9 mouse cellular contexts compared by ENCODE assay signal in the genomic region with DNA sequence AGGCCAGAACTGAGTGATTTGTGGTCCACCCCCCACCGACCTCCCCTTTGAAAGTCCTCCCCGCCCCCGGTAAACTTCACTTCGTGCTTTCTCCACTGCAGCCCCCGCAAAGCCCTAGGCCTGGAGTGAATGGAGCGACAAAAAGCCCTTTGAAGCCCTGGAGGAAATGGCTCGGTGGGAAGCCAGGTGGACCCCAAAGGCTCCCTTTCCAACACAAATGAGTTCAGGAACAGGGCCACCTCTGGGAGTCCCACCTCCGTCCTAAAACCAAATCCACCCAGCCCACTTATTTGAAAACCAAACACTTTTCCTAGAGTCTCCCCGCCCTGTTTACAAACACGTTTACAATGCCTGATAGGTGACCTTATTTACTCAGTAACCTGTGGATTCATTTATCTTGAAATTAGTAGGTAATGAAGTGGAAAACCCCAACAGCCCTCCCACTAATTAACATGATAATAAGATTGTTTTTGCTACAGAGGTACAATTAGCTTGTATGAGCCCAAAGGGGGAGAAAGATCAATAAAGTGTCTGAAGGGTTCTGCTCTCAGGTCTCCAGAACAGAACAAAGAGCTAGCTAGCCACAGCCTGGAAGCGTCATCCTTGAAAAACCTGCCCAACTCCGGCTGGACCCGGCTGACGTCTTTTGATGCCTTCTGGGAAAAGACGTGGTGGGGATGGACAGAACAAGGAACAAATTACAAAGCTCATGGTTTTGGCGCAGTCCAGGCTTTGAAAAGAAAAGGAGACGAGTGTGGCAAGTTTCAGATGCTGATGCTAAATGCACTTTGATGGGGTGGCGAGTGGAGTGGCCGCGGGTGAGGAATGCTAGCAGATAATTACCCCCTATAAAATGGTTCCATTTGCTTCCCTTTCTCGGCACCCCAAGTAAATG.
DNase-seq lines count a peak whose midpoint lies in the region; ATAC-seq and TF ChIP-seq lines count a peak whose summit lies in the region.
"Had no signal": no experiment of that assay in that cellular context is flagged by ENCODE, and none has a peak within 500 bp of the region (broad histone marks: within the 10 kb centered on the region; RNA-seq: fewer than 3 reads in every experiment).

No protein-coding gene starts in this region.

- H3K9me3 ChIP-seq in kidney, postnatal 0 days (replicated peaks; ENCODE audit: low read length) = no peaks in the 10 kb centered on the region
- H3K9me3 ChIP-seq in embryonic facial prominence, embryonic 11.5 days (replicated peaks; ENCODE audit: control insufficient read depth, low read length) = no peaks in the 10 kb centered on the region
- H3K9me3 ChIP-seq in hindbrain, postnatal 0 days (ENCODE audit: low read length) = no peaks in the 10 kb centered on the region
- H3K9me3 ChIP-seq in neural tube, embryonic 14.5 days (ENCODE audit: control insufficient read depth, low read length) = no peaks in the 10 kb centered on the region

- peak overlapping the region; percentile 23 for H3K4me2 ChIP-seq in kidney, postnatal 0 days (ENCODE audit: low read length)
- no peak overlapping the region for H3K4me2 ChIP-seq in embryonic facial prominence, embryonic 11.5 days (ENCODE audit: low read depth, low read length)
- H3K4me2 ChIP-seq in hindbrain, postnatal 0 days (ENCODE audit: low read depth, low read length) = peak overlapping the region; percentile 36
- H3K4me2 ChIP-seq in neural tube, embryonic 14.5 days (ENCODE audit: low read depth, low read length) = peak overlapping the region; percentile 19; the same call in 1 of the 2 replicates

- no peaks in the 10 kb centered on the region for H3K27me3 ChIP-seq in kidney, postnatal 0 days (ENCODE audit: insufficient read depth, low read length)
- no peaks in the 10 kb centered on the region for H3K27me3 ChIP-seq in kidney, adult 2 months (replicated peaks; ENCODE audit: control insufficient read depth, insufficient read depth, low read length)
- H3K27me3 ChIP-seq in embryonic facial prominence, embryonic 11.5 days (ENCODE audit: control insufficient read depth, insufficient read depth, low read length) = no peaks in the 10 kb centered on the region
- no peaks in the 10 kb centered on the region for H3K27me3 ChIP-seq in hindbrain, postnatal 0 days (ENCODE audit: insufficient read depth, low read length)
- H3K27me3 ChIP-seq in neural tube, embryonic 14.5 days (ENCODE audit: control insufficient read depth, insufficient read depth, low read length) = no peaks in the 10 kb centered on the region; the same call in 1 of the 2 replicates

- H3K27ac ChIP-seq in kidney, postnatal 0 days = 0 out of 2 replicates have a peak overlapping the region, but pooled peaks have one; percentile 5
- no peak overlapping the region for H3K27ac ChIP-seq in kidney, adult 2 months (ENCODE audit: insufficient read depth, low read depth, low read length)
- no peak overlapping the region for H3K27ac ChIP-seq in embryonic facial prominence, embryonic 11.5 days (replicated peaks; ENCODE audit: low read depth, low read length)
- H3K27ac ChIP-seq in hindbrain, postnatal 0 days = no peak overlapping the region
- H3K27ac ChIP-seq in neural tube, embryonic 14.5 days (ENCODE audit: low read depth, low read length) = no peak overlapping the region
- H3K27ac ChIP-seq in gastrocnemius, adult 2 months = no peak overlapping the region

- DNase-seq in kidney, postnatal 0 days (ENCODE audit: low spot score) = peak; percentile 79
- DNase-seq in kidney, adult 2 months = no peak
- DNase-seq in embryonic facial prominence, embryonic 11.5 days (ENCODE audit: low spot score) = peak; percentile 63
- peak; percentile 24 for DNase-seq in hindbrain, postnatal 0 days (ENCODE audit: low spot score)
- DNase-seq in gastrocnemius, adult 2 months = no peak
- DNase-seq in liver = no peak

- WGBS in kidney, postnatal 0 days = 14% methylated on average over 21 of the region's 21 CpGs
- WGBS in kidney, adult 2 months = 55% methylated on average over 21 of the region's 21 CpGs
- WGBS in embryonic facial prominence, embryonic 11.5 days = 5% methylated on average over 21 of the region's 21 CpGs
- 10% methylated on average over 21 of the region's 21 CpGs for WGBS in hindbrain, postnatal 0 days
- WGBS in neural tube, embryonic 14.5 days = 4% methylated on average over 21 of the region's 21 CpGs

- H3K4me3 ChIP-seq in kidney, postnatal 0 days (replicated peaks; ENCODE audit: low read depth, low read length) = no peak overlapping the region
- H3K4me3 ChIP-seq in kidney, adult 2 months (ENCODE audit: insufficient read depth, low read depth, low read length) = no peak overlapping the region
- H3K4me3 ChIP-seq in embryonic facial prominence, embryonic 11.5 days (ENCODE audit: low read depth, low read length) = no peak overlapping the region
- no peak overlapping the region for H3K4me3 ChIP-seq in hindbrain, postnatal 0 days (ENCODE audit: low read length)
- H3K4me3 ChIP-seq in neural tube, embryonic 14.5 days (ENCODE audit: low read depth, low read length) = no peak overlapping the region
- no peak overlapping the region for H3K4me3 ChIP-seq in gastrocnemius, adult 2 months

- intact Hi-C loops in gastrocnemius, adult 2 months (cut with DNase I) = no loop called here

- TF ChIP-seq CTCF in kidney, postnatal 0 days (IDR thresholded peaks at IDR 0.05; ENCODE audit: low read depth) = no peak
- no peak for TF ChIP-seq CTCF in kidney, adult 2 months (conservative IDR thresholded peaks at IDR 0.05; ENCODE audit: insufficient read depth, insufficient read length, low read depth, low read length)
- no peak for TF ChIP-seq CTCF in hindbrain, postnatal 0 days (IDR thresholded peaks at IDR 0.05; ENCODE audit: low read depth)
- TF ChIP-seq CTCF in gastrocnemius, adult 2 months (IDR thresholded peaks at IDR 0.05) = no peak

- no peaks in the 10 kb centered on the region for H3K36me3 ChIP-seq in kidney, postnatal 0 days (ENCODE audit: insufficient read depth, low read length)
- H3K36me3 ChIP-seq in kidney, adult 2 months (ENCODE audit: control insufficient read depth, insufficient read depth, low read length) = no peaks in the 10 kb centered on the region
- H3K36me3 ChIP-seq in embryonic facial prominence, embryonic 11.5 days (replicated peaks; ENCODE audit: control insufficient read depth, insufficient read depth, low read depth, low read length) = no peaks in the 10 kb centered on the region
- H3K36me3 ChIP-seq in hindbrain, postnatal 0 days (ENCODE audit: insufficient read depth, low read length) = no peaks in the 10 kb centered on the region
- no peaks in the 10 kb centered on the region for H3K36me3 ChIP-seq in neural tube, embryonic 14.5 days (ENCODE audit: control insufficient read depth, insufficient read depth, low read length)
- H3K36me3 ChIP-seq: G1E had no signal

- H3K4me1 ChIP-seq in kidney, postnatal 0 days (replicated peaks; ENCODE audit: insufficient read depth, low read length) = peaks cover 7% of the 10 kb centered on the region; the same call in 1 of the 2 replicates
- peaks cover 2% of the 10 kb centered on the region; the same call in 1 of the 2 replicates for H3K4me1 ChIP-seq in kidney, adult 2 months (ENCODE audit: control insufficient read depth, insufficient read depth, low read length)
- H3K4me1 ChIP-seq in embryonic facial prominence, embryonic 11.5 days (ENCODE audit: control insufficient read depth, insufficient read depth, low read length) = no peaks in the 10 kb centered on the region
- H3K4me1 ChIP-seq in hindbrain, postnatal 0 days (ENCODE audit: insufficient read depth, low read length) = no peaks in the 10 kb centered on the region; the same call in 1 of the 2 replicates
- peaks cover 6% of the 10 kb centered on the region; the same call in 1 of the 2 replicates for H3K4me1 ChIP-seq in neural tube, embryonic 14.5 days (ENCODE audit: control insufficient read depth, insufficient read depth, low read length)

- TF ChIP-seq POLR2A in kidney, adult 2 months (IDR thresholded peaks at IDR 0.05; ENCODE audit: low read depth, low read length) = no peak

- no peak; the same call in 1 of the 2 replicates for ATAC-seq in kidney, postnatal 0 days (replicated peaks; ENCODE audit: low FRiP score, low read depth)
- ATAC-seq in embryonic facial prominence, embryonic 11.5 days (replicated peaks; ENCODE audit: insufficient number of reproducible peaks, low FRiP score, low TSS enrichment, low read depth) = peak; percentile 39; the same call in 1 of the 2 replicates
- 0 out of 2 replicates have a peak, but pooled peaks have one; percentile 32 for ATAC-seq in hindbrain, postnatal 0 days
- ATAC-seq in neural tube, embryonic 14.5 days (ENCODE audit: low read depth) = no peak
- no peak for ATAC-seq in megakaryocyte-erythroid progenitor cell, adult 5-6 weeks (replicated peaks; ENCODE audit: low FRiP score, low TSS enrichment, poor library complexity, severe bottlenecking)

- H3K9ac ChIP-seq in kidney, postnatal 0 days (ENCODE audit: low read depth, low read length) = no peak overlapping the region
- no peak overlapping the region for H3K9ac ChIP-seq in embryonic facial prominence, embryonic 11.5 days (replicated peaks; ENCODE audit: low read length)
- H3K9ac ChIP-seq in hindbrain, postnatal 0 days (replicated peaks; ENCODE audit: low read length) = no peak overlapping the region
- no peak overlapping the region for H3K9ac ChIP-seq in neural tube, embryonic 14.5 days (replicated peaks; ENCODE audit: low read depth, low read length)

Comparison
In these comparisons a context has a peak if more than half of its experiments do, and no peak if none do; other contexts are left out.
1. DNase-seq: peak in kidney, postnatal 0 days (single experiment), embryonic facial prominence, embryonic 11.5 days (single experiment) and hindbrain, postnatal 0 days (single experiment); none in kidney, adult 2 months (single experiment), gastrocnemius, adult 2 months (single experiment) and liver (single experiment).
2. ATAC-seq: peak in embryonic facial prominence, embryonic 11.5 days (single experiment) and hindbrain, postnatal 0 days (single experiment); none in kidney, postnatal 0 days (single experiment), neural tube, embryonic 14.5 days (single experiment) and megakaryocyte-erythroid progenitor cell, adult 5-6 weeks (single experiment).